In genomic region chr11:76598757-76599156, GRCm38 (mm10) we compare ENCODE assay signal across 24 mouse cellular contexts. TPM values are rescaled to one million over a fixed set of nuclear protein-coding genes. Genes with fewer than 3 reads are reported as not detected.
DNase-seq lines count a peak whose midpoint lies in the region; ATAC-seq lines count a peak whose summit lies in the region.
"Had no signal": no experiment of that assay in that cellular context is flagged by ENCODE, and none has a peak within 500 bp of the region (broad histone marks: within the 10 kb centered on the region; RNA-seq: fewer than 3 reads in every experiment).

No protein-coding gene starts in this region.

- 0 out of 2 replicates have a peak overlapping the region, but pooled peaks have one; percentile 36 for H3K27ac ChIP-seq in heart, embryonic 13.5 days (replicated peaks)
- H3K27ac ChIP-seq in limb, embryonic 12.5 days, result peak overlapping the region; percentile 50
- no peak overlapping the region for H3K27ac ChIP-seq in limb, embryonic 10.5 days
- no peak overlapping the region for H3K27ac ChIP-seq in midbrain, embryonic 10.5 days (replicated peaks)
- H3K27ac ChIP-seq: embryonic facial prominence, embryonic 10.5 days; embryonic facial prominence, embryonic 13.5 days; forebrain, embryonic 12.5 days; forebrain, embryonic 15.5 days; hindbrain, embryonic 10.5 days; hindbrain, embryonic 13.5 days had no signal

- peaks cover 23% of the 10 kb centered on the region for H3K4me1 ChIP-seq in heart, embryonic 13.5 days
- H3K4me1 ChIP-seq in limb, embryonic 12.5 days (replicated peaks), result peaks cover 16% of the 10 kb centered on the region
- H3K4me1 ChIP-seq in limb, embryonic 10.5 days, result peaks cover 2% of the 10 kb centered on the region
- peaks cover 7% of the 10 kb centered on the region; the same call in 1 of the 2 replicates for H3K4me1 ChIP-seq in midbrain, embryonic 10.5 days
- H3K4me1 ChIP-seq: forebrain, embryonic 15.5 days had no signal

- no peaks in the 10 kb centered on the region for H3K27me3 ChIP-seq in heart, embryonic 13.5 days (replicated peaks)
- H3K27me3 ChIP-seq in limb, embryonic 12.5 days, result no peaks in the 10 kb centered on the region
- no peaks in the 10 kb centered on the region for H3K27me3 ChIP-seq in limb, embryonic 10.5 days (ENCODE audit: low read depth, poor library complexity, severe bottlenecking)
- no peaks in the 10 kb centered on the region for H3K27me3 ChIP-seq in midbrain, embryonic 10.5 days (ENCODE audit: low read depth, poor library complexity, severe bottlenecking)
- H3K27me3 ChIP-seq: embryonic facial prominence, embryonic 13.5 days; forebrain, embryonic 12.5 days; forebrain, embryonic 15.5 days; hindbrain, embryonic 13.5 days had no signal

- intact Hi-C loops in heart, postnatal 36 days (cut with DNase I), result no loop called here

- no peaks in the 10 kb centered on the region for H3K36me3 ChIP-seq in heart, embryonic 13.5 days
- H3K36me3 ChIP-seq in limb, embryonic 12.5 days, result no peaks in the 10 kb centered on the region
- H3K36me3 ChIP-seq in limb, embryonic 10.5 days, result no peaks in the 10 kb centered on the region
- H3K36me3 ChIP-seq in midbrain, embryonic 10.5 days, result no peaks in the 10 kb centered on the region
- H3K36me3 ChIP-seq: embryonic facial prominence, embryonic 10.5 days; embryonic facial prominence, embryonic 13.5 days; forebrain, embryonic 12.5 days; forebrain, embryonic 15.5 days; hindbrain, embryonic 10.5 days; hindbrain, embryonic 13.5 days had no signal

- H3K4me3 ChIP-seq in heart, embryonic 13.5 days, result no peak overlapping the region
- no peak overlapping the region for H3K4me3 ChIP-seq in limb, embryonic 12.5 days (replicated peaks)
- H3K4me3 ChIP-seq in limb, embryonic 10.5 days, result no peak overlapping the region
- H3K4me3 ChIP-seq in midbrain, embryonic 10.5 days, result no peak overlapping the region
- H3K4me3 ChIP-seq: embryonic facial prominence, embryonic 10.5 days; embryonic facial prominence, embryonic 13.5 days; erythroblast, embryonic 14.5 days; forebrain, embryonic 12.5 days; forebrain, embryonic 15.5 days; hindbrain, embryonic 10.5 days; hindbrain, embryonic 13.5 days had no signal

- WGBS in heart, embryonic 13.5 days, result 57% methylated on average over 5 of the region's 5 CpGs
- 64% methylated on average over 5 of the region's 5 CpGs for WGBS in limb, embryonic 12.5 days
- 79% methylated on average over 5 of the region's 5 CpGs for WGBS in limb, embryonic 10.5 days
- 21% methylated on average over 5 of the region's 5 CpGs for WGBS in large intestine, adult 2 months
- 89% methylated on average over 5 of the region's 5 CpGs for WGBS in midbrain, embryonic 10.5 days

- no peak for ATAC-seq in heart, embryonic 13.5 days (ENCODE audit: extremely low read depth, insufficient number of reproducible peaks, low FRiP score, low TSS enrichment)
- ATAC-seq in limb, embryonic 12.5 days (ENCODE audit: insufficient number of reproducible peaks, insufficient read depth, low FRiP score, low TSS enrichment, low read depth), result no peak
- ATAC-seq: activated CD4-positive, CD25-positive, alpha-beta regulatory T cell, adult 4 months; CD4-positive, CD25-positive, alpha-beta regulatory T cell, adult 4 months; forebrain, embryonic 15.5 days; hindbrain, embryonic 16.5 days had no signal

- no peak for DNase-seq in heart, postnatal 36 days
- no peak for DNase-seq in limb, embryonic 10.5 days (ENCODE audit: low spot score)
- DNase-seq in large intestine, adult 2 months (ENCODE audit: low read depth, low spot score), result peak; percentile 90
- DNase-seq in midbrain, embryonic 10.5 days (ENCODE audit: low spot score), result no peak
- DNase-seq: adrenal gland, adult 8-10 months; adrenal gland, postnatal 25 days; cerebellum, adult 11-12 months; cerebellum, adult 8-10 months; cerebellum, postnatal 10 days; cerebellum, postnatal 36 days; embryo, embryonic 11 days; gastrocnemius, postnatal 25 days had no signal

- no peaks in the 10 kb centered on the region for H3K9me3 ChIP-seq in heart, embryonic 13.5 days
- no peaks in the 10 kb centered on the region for H3K9me3 ChIP-seq in limb, embryonic 12.5 days
- H3K9me3 ChIP-seq in limb, embryonic 10.5 days (replicated peaks), result no peaks in the 10 kb centered on the region
- H3K9me3 ChIP-seq in midbrain, embryonic 10.5 days (replicated peaks), result no peaks in the 10 kb centered on the region
- H3K9me3 ChIP-seq: embryonic facial prominence, embryonic 10.5 days; embryonic facial prominence, embryonic 13.5 days; forebrain, embryonic 12.5 days; forebrain, embryonic 15.5 days; hindbrain, embryonic 10.5 days; hindbrain, embryonic 13.5 days had no signal

- H3K4me2 ChIP-seq in heart, embryonic 13.5 days, result no peak overlapping the region
- no peak overlapping the region for H3K4me2 ChIP-seq in limb, embryonic 12.5 days
- H3K4me2 ChIP-seq: embryonic facial prominence, embryonic 13.5 days; forebrain, embryonic 12.5 days; forebrain, embryonic 15.5 days; hindbrain, embryonic 13.5 days had no signal

- H3K9ac ChIP-seq in heart, embryonic 13.5 days, result no peak overlapping the region
- no peak overlapping the region for H3K9ac ChIP-seq in limb, embryonic 12.5 days (replicated peaks)
- H3K9ac ChIP-seq: embryonic facial prominence, embryonic 13.5 days; forebrain, embryonic 12.5 days; forebrain, embryonic 15.5 days; hindbrain, embryonic 13.5 days had no signal

RNA-seq across cellular contexts. Expression of gene Abr, which starts 23.4 kb away (rescaled TPM):
- polyA plus RNA-seq in heart, embryonic 13.5 days (2015; fragmentation: Nextera tagmentation; extraction: Ambion mirVana), result 21.1 and 22.8 TPM in 2 replicates
- 10 to 100 TPM; 25.8 TPM for total RNA-seq in heart, postnatal 36 days (2021)
- polyA plus RNA-seq in limb, embryonic 12.5 days (2016; fragmentation: Nextera tagmentation; extraction: Ambion mirVana), result 48.3 and 54.0 TPM in 2 replicates
- polyA plus RNA-seq in limb, embryonic 10.5 days (2016; fragmentation: Nextera tagmentation; extraction: Ambion mirVana), result 44.7 and 53.7 TPM in 2 replicates
- 89.1 and 165 TPM in 2 replicates for polyA plus RNA-seq in large intestine, adult 2 months (2012; rRNA removed)
- polyA plus RNA-seq in midbrain, embryonic 10.5 days (2016; fragmentation: Nextera tagmentation; extraction: Ambion mirVana), result 26.9 and 37.6 TPM in 2 replicates

Comparison
In these comparisons a context has a peak if more than half of its experiments do, and no peak if none do; other contexts are left out.
1. H3K27ac ChIP-seq: peak in heart, embryonic 13.5 days (single experiment) and limb, embryonic 12.5 days (single experiment); none in limb, embryonic 10.5 days (single experiment) and midbrain, embryonic 10.5 days (single experiment).